In the genomic region with DNA sequence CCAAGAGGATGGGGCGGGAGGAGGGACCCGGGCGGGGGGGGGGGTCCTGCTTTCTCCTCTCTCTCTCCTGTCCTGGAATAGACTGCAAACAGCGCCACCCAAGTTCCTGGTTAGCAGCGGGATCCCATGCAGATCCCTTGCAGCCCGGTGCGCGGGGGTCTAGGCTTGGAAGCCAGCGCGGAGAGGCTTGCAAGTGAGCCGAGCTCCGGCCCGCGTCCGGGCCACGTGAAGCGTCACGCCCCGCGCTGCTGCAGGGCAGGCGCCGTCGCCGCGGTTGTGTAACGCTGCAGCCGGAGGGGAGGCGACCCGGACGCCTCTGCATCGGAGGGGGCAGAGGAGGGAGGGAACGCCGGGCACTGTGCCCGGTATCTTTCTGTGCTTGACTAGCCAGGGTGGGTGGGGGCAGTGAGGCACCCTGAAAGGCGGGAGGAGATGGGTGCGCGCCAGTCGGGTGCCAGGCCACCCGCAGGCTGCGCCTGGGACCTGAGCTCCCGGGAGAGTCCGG, we compare ENCODE assay signal across 8 mouse cellular contexts. TPM values are rescaled to one million over a fixed set of nuclear protein-coding genes. Genes with fewer than 3 reads are reported as not detected.
DNase-seq lines count a peak whose midpoint lies in the region; ATAC-seq and TF ChIP-seq lines count a peak whose summit lies in the region.

No protein-coding gene starts in this region.

- H3K27ac ChIP-seq in forebrain, embryonic 13.5 days: peak overlapping the region; percentile 89
- H3K27ac ChIP-seq in heart, postnatal 0 days (ENCODE audit: low read depth): peak overlapping the region; percentile 99
- H3K27ac ChIP-seq in liver, embryonic 16.5 days (ENCODE audit: low read length): peak overlapping the region; percentile 91
- peak overlapping the region; percentile 68 for H3K27ac ChIP-seq in neural tube, embryonic 11.5 days (ENCODE audit: low read depth, low read length)
- peak overlapping the region; percentile 100 for H3K27ac ChIP-seq in stomach, embryonic 16.5 days (ENCODE audit: low read length)

- no peaks in the 10 kb centered on the region for H3K27me3 ChIP-seq in forebrain, embryonic 13.5 days
- no peaks in the 10 kb centered on the region for H3K27me3 ChIP-seq in heart, postnatal 0 days (ENCODE audit: control insufficient read depth, insufficient read depth, low read length)
- H3K27me3 ChIP-seq in liver, embryonic 16.5 days (ENCODE audit: control insufficient read depth, insufficient read depth, low read depth, low read length): peaks cover 39% of the 10 kb centered on the region
- H3K27me3 ChIP-seq in neural tube, embryonic 11.5 days (ENCODE audit: control insufficient read depth, insufficient read depth, low read length): peaks cover 10% of the 10 kb centered on the region
- H3K27me3 ChIP-seq in stomach, embryonic 16.5 days (ENCODE audit: control insufficient read depth, insufficient read depth, low read length): no peaks in the 10 kb centered on the region

- TF ChIP-seq EP300 in heart, postnatal 0 days (IDR thresholded peaks at IDR 0.05; ENCODE audit: low read depth): peak; percentile 95

- under 1% methylated on average over 31 of the region's 42 CpGs for WGBS in forebrain, embryonic 13.5 days
- WGBS in heart, postnatal 0 days: 0% methylated on average over 36 of the region's 42 CpGs
- WGBS in liver, embryonic 16.5 days (ENCODE audit: insufficient replicate concordance): under 1% methylated on average over 36 of the region's 42 CpGs
- under 1% methylated on average over 42 of the region's 42 CpGs for WGBS in neural tube, embryonic 11.5 days
- WGBS in stomach, embryonic 16.5 days: 0% methylated on average over 37 of the region's 42 CpGs

- H3K4me3 ChIP-seq in forebrain, embryonic 13.5 days: peak overlapping the region; percentile 50
- peak overlapping the region; percentile 71 for H3K4me3 ChIP-seq in heart, postnatal 0 days (ENCODE audit: low read depth, low read length)
- H3K4me3 ChIP-seq in liver, embryonic 16.5 days (ENCODE audit: low read depth, low read length): peak overlapping the region; percentile 65
- H3K4me3 ChIP-seq in neural tube, embryonic 11.5 days (ENCODE audit: low read depth, low read length): peak overlapping the region; percentile 58
- H3K4me3 ChIP-seq in stomach, embryonic 16.5 days (replicated peaks; ENCODE audit: low read length): peak overlapping the region; percentile 78

- peak; percentile 28 for ATAC-seq in CD4-positive, CD25-positive, alpha-beta regulatory T cell, adult 4 months
- ATAC-seq in forebrain, embryonic 13.5 days: peak; percentile 78
- peak; percentile 79 for ATAC-seq in heart, postnatal 0 days (ENCODE audit: insufficient read depth, low read depth)
- ATAC-seq in liver, embryonic 16.5 days (ENCODE audit: low read depth): peak; percentile 66
- ATAC-seq in neural tube, embryonic 11.5 days (ENCODE audit: insufficient read depth, low FRiP score, low TSS enrichment): peak; percentile 80
- ATAC-seq in stomach, embryonic 16.5 days (ENCODE audit: insufficient read depth, low FRiP score): peak; percentile 71

- TF ChIP-seq CTCF in heart, postnatal 0 days (IDR thresholded peaks at IDR 0.05; ENCODE audit: low read depth): peak; percentile 37

- no peaks in the 10 kb centered on the region for H3K9me3 ChIP-seq in forebrain, embryonic 13.5 days (replicated peaks)
- no peaks in the 10 kb centered on the region for H3K9me3 ChIP-seq in heart, postnatal 0 days (replicated peaks; ENCODE audit: control insufficient read depth, low read length)
- H3K9me3 ChIP-seq in liver, embryonic 16.5 days (replicated peaks; ENCODE audit: control insufficient read depth, low read length): no peaks in the 10 kb centered on the region
- H3K9me3 ChIP-seq in neural tube, embryonic 11.5 days (ENCODE audit: control insufficient read depth, low read length): no peaks in the 10 kb centered on the region
- no peaks in the 10 kb centered on the region for H3K9me3 ChIP-seq in stomach, embryonic 16.5 days (replicated peaks; ENCODE audit: control insufficient read depth, low read length)

- H3K4me2 ChIP-seq in forebrain, embryonic 13.5 days: peak overlapping the region; percentile 96
- peak overlapping the region; percentile 73 for H3K4me2 ChIP-seq in heart, postnatal 0 days (ENCODE audit: low read depth, low read length)
- peak overlapping the region; percentile 64 for H3K4me2 ChIP-seq in liver, embryonic 16.5 days (ENCODE audit: low read depth, low read length)
- peak overlapping the region; percentile 92 for H3K4me2 ChIP-seq in neural tube, embryonic 11.5 days (ENCODE audit: low read depth)
- H3K4me2 ChIP-seq in stomach, embryonic 16.5 days (ENCODE audit: low read depth, low read length): peak overlapping the region; percentile 86

- peaks cover 33% of the 10 kb centered on the region for H3K4me1 ChIP-seq in forebrain, embryonic 13.5 days
- peaks cover 24% of the 10 kb centered on the region; the same call in 1 of the 2 replicates for H3K4me1 ChIP-seq in heart, postnatal 0 days (ENCODE audit: control insufficient read depth, insufficient read depth)
- H3K4me1 ChIP-seq in liver, embryonic 16.5 days (ENCODE audit: control insufficient read depth, low read depth, low read length): no peaks in the 10 kb centered on the region
- peaks cover 6% of the 10 kb centered on the region; the same call in 1 of the 2 replicates for H3K4me1 ChIP-seq in neural tube, embryonic 11.5 days (ENCODE audit: control insufficient read depth, insufficient read depth, low read length)
- peaks cover 16% of the 10 kb centered on the region for H3K4me1 ChIP-seq in stomach, embryonic 16.5 days (ENCODE audit: control insufficient read depth, insufficient read depth, low read length)

- H3K9ac ChIP-seq in forebrain, embryonic 13.5 days: peak overlapping the region; percentile 71
- peak overlapping the region; percentile 70 for H3K9ac ChIP-seq in heart, postnatal 0 days (replicated peaks; ENCODE audit: low read depth, low read length)
- H3K9ac ChIP-seq in liver, embryonic 16.5 days (ENCODE audit: low read depth, low read length): peak overlapping the region; percentile 55
- peak overlapping the region; percentile 69 for H3K9ac ChIP-seq in neural tube, embryonic 11.5 days (ENCODE audit: low read length)
- H3K9ac ChIP-seq in stomach, embryonic 16.5 days (ENCODE audit: low read length): peak overlapping the region; percentile 84

- DNase-seq in brain, embryonic 18.5 days (ENCODE audit: low read depth, low spot score): peak; percentile 71
- DNase-seq in heart, postnatal 0 days (ENCODE audit: low spot score): peak; percentile 96
- DNase-seq in kidney, postnatal 4 days: peak; percentile 92 to 96
- DNase-seq in neural tube, embryonic 11.5 days (ENCODE audit: low spot score): peak; percentile 89

- H3K36me3 ChIP-seq in forebrain, embryonic 13.5 days (ENCODE audit: poor library complexity, severe bottlenecking): no peaks in the 10 kb centered on the region
- H3K36me3 ChIP-seq in heart, postnatal 0 days (replicated peaks; ENCODE audit: control insufficient read depth, insufficient read depth, low read length): 0 out of 2 replicates have a peak, but pooled peaks cover under 1% of the 10 kb centered on the region
- H3K36me3 ChIP-seq in liver, embryonic 16.5 days (ENCODE audit: control insufficient read depth, insufficient read depth): no peaks in the 10 kb centered on the region
- no peaks in the 10 kb centered on the region for H3K36me3 ChIP-seq in neural tube, embryonic 11.5 days (ENCODE audit: control insufficient read depth, insufficient read depth, low read length)
- no peaks in the 10 kb centered on the region for H3K36me3 ChIP-seq in stomach, embryonic 16.5 days (ENCODE audit: control insufficient read depth, insufficient read depth, low read length)

RNA-seq across cellular contexts. Expression of a gene that starts 1.2 kb away (rescaled TPM):
- 10 to 100 TPM; 49.7 to 91.7 TPM for polyA plus RNA-seq in CD4-positive, CD25-positive, alpha-beta regulatory T cell, adult 4 months (2017; shearing (Covaris generic))
- polyA plus RNA-seq in forebrain, embryonic 13.5 days (2015; fragmentation: Nextera tagmentation; extraction: Ambion mirVana): 6.8 and 8.1 TPM in 2 replicates
- total RNA-seq in heart, postnatal 0 days (2014; rRNA removed; ENCODE audit: low replicate concordance): 11.8 and 17.0 TPM in 2 replicates
- polyA plus RNA-seq in heart, postnatal 0 days (2015; fragmentation: Nextera tagmentation; extraction: Ambion mirVana): 19.5 and 19.7 TPM in 2 replicates
- 17.9 and 21.3 TPM in 2 replicates for polyA plus RNA-seq in liver, embryonic 16.5 days (2015; fragmentation: Nextera tagmentation; extraction: Ambion mirVana)
- polyA plus RNA-seq in neural tube, embryonic 11.5 days (2014; fragmentation: Nextera tagmentation; extraction: Ambion mirVana): 3.7 and 4.2 TPM in 2 replicates
- 39.6 and 47.5 TPM in 2 replicates for polyA plus RNA-seq in stomach, embryonic 16.5 days (2015; fragmentation: Nextera tagmentation; extraction: Ambion mirVana)

Comparison
In these comparisons a context has a peak if more than half of its experiments do, and no peak if none do; other contexts are left out.
1. Peak in every context shown above with its lines: DNase-seq, ATAC-seq, H3K4me3 ChIP-seq and H3K27ac ChIP-seq.
2. ATAC-seq: peak in every context shown above with its lines; median percentile 80 in neural tube, embryonic 11.5 days; 79 in heart, postnatal 0 days; 78 in forebrain, embryonic 13.5 days; 71 in stomach, embryonic 16.5 days; 66 in liver, embryonic 16.5 days; 28 in CD4-positive, CD25-positive, alpha-beta regulatory T cell, adult 4 months.